Mouse (Mus musculus): ENCODE data around the gene Mapk11. TPM values are rescaled to one million over a fixed set of nuclear protein-coding genes. Genes with fewer than 3 reads are reported as not detected.

Gene Mapk11
- polyA plus RNA-seq, 2 experiments = 7.0 to 13.4 TPM

- Histone ChIP-seq H3K27ac (replicated peaks; ENCODE audit: low read depth, low read length) (no peak overlapping the region), H3K27me3 (ENCODE audit: control insufficient read depth, insufficient read depth, low read length) (peaks cover 26% of the 10 kb centered on the region), H3K9me3 (ENCODE audit: control insufficient read depth, low read length) (no peaks in the 10 kb centered on the region), H3K4me1 (ENCODE audit: control insufficient read depth, insufficient read depth, low read length) (peaks cover 24% of the 10 kb centered on the region), H3K4me3 (replicated peaks; ENCODE audit: low read length) (peak overlapping the region; percentile 62), H3K36me3 (ENCODE audit: control insufficient read depth, insufficient read depth, low read length) (peaks cover 16% of the 10 kb centered on the region), H3K4me2 (replicated peaks; ENCODE audit: low read depth, low read length, severe bottlenecking) (peak overlapping the region; percentile 98), H3K9ac (ENCODE audit: low read depth, low read length, severe bottlenecking) (peak overlapping the region; percentile 56)
- no peak for TF ChIP-seq POLR2A (IDR thresholded peaks at IDR 0.05; ENCODE audit: borderline replicate concordance, extremely low read depth, insufficient read depth, insufficient read length)
- ATAC-seq (ENCODE audit: low FRiP score, low read depth) (no peak), DNase-seq (ENCODE audit: low spot score) (peak; percentile 61)
- WGBS = 1% methylated on average over 13 of the region's 13 CpGs
These were observed 588 bp upstream of the Mapk11 start for GRCm38 (mm10) chr15:89150041-89150390.

- DNase-seq (ENCODE audit: low spot score) = no peak
- peak overlapping the region; percentile 56 for H3K9ac ChIP-seq (ENCODE audit: low read depth, low read length, severe bottlenecking)
- 7% methylated on average over 24 of the region's 25 CpGs for WGBS
- no peaks in the 10 kb centered on the region for H3K9me3 ChIP-seq (ENCODE audit: control insufficient read depth, low read length)
- H3K4me2 ChIP-seq (replicated peaks; ENCODE audit: low read depth, low read length, severe bottlenecking) = peak overlapping the region; percentile 98
- TF ChIP-seq POLR2A (IDR thresholded peaks at IDR 0.05; ENCODE audit: borderline replicate concordance, extremely low read depth, insufficient read depth, insufficient read length) = no peak
- peaks cover 24% of the 10 kb centered on the region for H3K4me1 ChIP-seq (ENCODE audit: control insufficient read depth, insufficient read depth, low read length)
- H3K4me3 ChIP-seq (replicated peaks; ENCODE audit: low read length) = peak overlapping the region; percentile 62
- peaks cover 26% of the 10 kb centered on the region for H3K27me3 ChIP-seq (ENCODE audit: control insufficient read depth, insufficient read depth, low read length)
- H3K27ac ChIP-seq (replicated peaks; ENCODE audit: low read depth, low read length) = 0 out of 2 replicates have a peak overlapping the region, but pooled peaks have one; percentile 19
- peaks cover 3% of the 10 kb centered on the region; the same call in 1 of the 2 replicates for H3K36me3 ChIP-seq (ENCODE audit: control insufficient read depth, insufficient read depth, low read length)
- no peak for ATAC-seq (ENCODE audit: low FRiP score, low read depth)
These were observed 745 bp downstream of the Mapk11 start for GRCm38 (mm10) chr15:89148496-89149270.

GRCm38 (mm10) chr15:89147895-89148294 lies 1.5 kb downstream of the Mapk11 start:
- peaks cover 24% of the 10 kb centered on the region for H3K4me1 ChIP-seq (ENCODE audit: control insufficient read depth, insufficient read depth, low read length)
- ATAC-seq (ENCODE audit: low FRiP score, low read depth) (no peak), DNase-seq (ENCODE audit: low spot score) (no peak)
- TF ChIP-seq POLR2A (IDR thresholded peaks at IDR 0.05; ENCODE audit: borderline replicate concordance, extremely low read depth, insufficient read depth, insufficient read length) = no peak
- WGBS = 65% methylated on average over 4 of the region's 4 CpGs
- no peak overlapping the region for H3K27ac ChIP-seq (replicated peaks; ENCODE audit: low read depth, low read length)
- H3K36me3 ChIP-seq (ENCODE audit: control insufficient read depth, insufficient read depth, low read length) = no peaks in the 10 kb centered on the region
- peaks cover 26% of the 10 kb centered on the region for H3K27me3 ChIP-seq (ENCODE audit: control insufficient read depth, insufficient read depth, low read length)
- no peak overlapping the region for H3K4me3 ChIP-seq (replicated peaks; ENCODE audit: low read length)
- H3K9ac ChIP-seq (ENCODE audit: low read depth, low read length, severe bottlenecking) = no peak overlapping the region
- H3K4me2 ChIP-seq (replicated peaks; ENCODE audit: low read depth, low read length, severe bottlenecking) = peak overlapping the region; percentile 98; the same call in 1 of the 2 replicates
- no peaks in the 10 kb centered on the region for H3K9me3 ChIP-seq (ENCODE audit: control insufficient read depth, low read length)

- no peaks in the 10 kb centered on the region for H3K36me3 ChIP-seq (ENCODE audit: control insufficient read depth, insufficient read depth, low read length)
- peaks cover 26% of the 10 kb centered on the region for H3K27me3 ChIP-seq (ENCODE audit: control insufficient read depth, insufficient read depth, low read length)
- DNase-seq (ENCODE audit: low spot score) (no peak), ATAC-seq (ENCODE audit: low FRiP score, low read depth) (no peak)
- H3K4me2 ChIP-seq (replicated peaks; ENCODE audit: low read depth, low read length, severe bottlenecking) = peak overlapping the region; percentile 57; the same call in 1 of the 2 replicates
- WGBS = 22% methylated on average over 10 of the region's 10 CpGs
- no peak overlapping the region for H3K27ac ChIP-seq (replicated peaks; ENCODE audit: low read depth, low read length)
- H3K4me1 ChIP-seq (ENCODE audit: control insufficient read depth, insufficient read depth, low read length) = peaks cover 24% of the 10 kb centered on the region
- no peak overlapping the region for H3K9ac ChIP-seq (ENCODE audit: low read depth, low read length, severe bottlenecking)
- H3K4me3 ChIP-seq (replicated peaks; ENCODE audit: low read length) = no peak overlapping the region
- H3K9me3 ChIP-seq (ENCODE audit: control insufficient read depth, low read length) = no peaks in the 10 kb centered on the region
- no peak for TF ChIP-seq POLR2A (IDR thresholded peaks at IDR 0.05; ENCODE audit: borderline replicate concordance, extremely low read depth, insufficient read depth, insufficient read length)
These were observed 2.0 kb downstream of the Mapk11 start for GRCm38 (mm10) chr15:89147456-89147855.

- DNase-seq (ENCODE audit: low spot score) = no peak
- Histone ChIP-seq H3K9ac (ENCODE audit: low read depth, low read length, severe bottlenecking) (0 out of 2 replicates have a peak overlapping the region, but pooled peaks have one; percentile 22), H3K36me3 (ENCODE audit: control insufficient read depth, insufficient read depth, low read length) (no peaks in the 10 kb centered on the region), H3K4me2 (replicated peaks; ENCODE audit: low read depth, low read length, severe bottlenecking) (peak overlapping the region; percentile 57), H3K27me3 (ENCODE audit: control insufficient read depth, insufficient read depth, low read length) (peaks cover 26% of the 10 kb centered on the region), H3K4me1 (ENCODE audit: control insufficient read depth, insufficient read depth, low read length) (peaks cover 24% of the 10 kb centered on the region), H3K27ac (replicated peaks; ENCODE audit: low read depth, low read length) (no peak overlapping the region), H3K4me3 (replicated peaks; ENCODE audit: low read length) (peak overlapping the region; percentile 30), H3K9me3 (ENCODE audit: control insufficient read depth, low read length) (no peaks in the 10 kb centered on the region)
- under 1% methylated on average over 15 of the region's 16 CpGs for WGBS
- ATAC-seq (ENCODE audit: low FRiP score, low read depth) = no peak
- TF ChIP-seq POLR2A (IDR thresholded peaks at IDR 0.05; ENCODE audit: borderline replicate concordance, extremely low read depth, insufficient read depth, insufficient read length) = no peak
These were observed 2.4 kb downstream of the Mapk11 start for GRCm38 (mm10) chr15:89147024-89147423.
